Mouse (Mus musculus) erythroid progenitor cell, adult 5-6 weeks (primary cell): ENCODE measurements around the gene Cadm2. TPM values are rescaled to one million over a fixed set of nuclear protein-coding genes. Genes with fewer than 3 reads are reported as not detected.

Source experiments
- ATAC-seq: replicated peaks from 2 replicates; pipeline ENCODE4 v1.8.0; 2016; ENCODE audit warnings: moderate number of reproducible peaks, mild to moderate bottlenecking, moderate TSS enrichment, inconsistent platforms; ENCODE audit not compliant: poor library complexity, low FRiP score, severe bottlenecking
- total RNA-seq, 2 experiments: library from RNA; stranded (forward) in 1 of 2; stranded (reverse) in 1 of 2; fragments of 150-400 nt in 1 of 2; fragments of 186-747, 209-891 nt in 1 of 2; gene quantifications; 2 replicates each; pipeline versions ENCODE4 v1.2.3 to v1.2.4; 2015 to 2017; ENCODE audit warnings: low replicate concordance in 2 of 2

The Cadm2 gene
- total RNA-seq, 2 experiments from 2014 or later = not detected

- ATAC-seq = no peak
Observed at GRCm38 (mm10) chr16:66811495-66811894, 809.2 kb downstream of the Cadm2 start.

DNA sequence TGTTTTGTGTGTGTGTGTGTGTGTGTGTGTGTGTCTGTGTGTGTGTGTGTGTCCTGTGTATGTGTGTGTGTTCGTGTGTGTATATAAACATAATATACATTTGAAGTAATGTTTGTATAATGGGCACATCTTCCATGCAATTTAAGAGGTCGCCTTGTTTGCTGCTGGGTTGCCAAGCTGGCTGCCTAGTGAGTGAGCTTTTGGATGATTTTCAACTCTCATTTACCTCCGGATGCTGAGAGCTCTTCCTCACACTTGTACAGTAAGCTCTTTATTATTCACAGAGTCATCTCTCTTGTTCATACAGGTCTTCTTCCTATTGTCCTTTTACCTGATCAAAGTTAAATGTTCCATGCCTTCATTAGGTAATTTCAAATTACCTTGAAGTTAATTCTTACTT lies 822.5 kb downstream of the Cadm2 start:
- ATAC-seq = no peak

GRCm38 (mm10) chr16:66793067-66793466 lies 827.6 kb downstream of the Cadm2 start:
- no peak for ATAC-seq

GRCm38 (mm10) chr16:66771883-66772282 lies 848.8 kb downstream of the Cadm2 start:
- ATAC-seq = no peak

GRCm38 (mm10) chr16:66769545-66769944 lies 851.2 kb downstream of the Cadm2 start:
- ATAC-seq = no peak

DNA sequence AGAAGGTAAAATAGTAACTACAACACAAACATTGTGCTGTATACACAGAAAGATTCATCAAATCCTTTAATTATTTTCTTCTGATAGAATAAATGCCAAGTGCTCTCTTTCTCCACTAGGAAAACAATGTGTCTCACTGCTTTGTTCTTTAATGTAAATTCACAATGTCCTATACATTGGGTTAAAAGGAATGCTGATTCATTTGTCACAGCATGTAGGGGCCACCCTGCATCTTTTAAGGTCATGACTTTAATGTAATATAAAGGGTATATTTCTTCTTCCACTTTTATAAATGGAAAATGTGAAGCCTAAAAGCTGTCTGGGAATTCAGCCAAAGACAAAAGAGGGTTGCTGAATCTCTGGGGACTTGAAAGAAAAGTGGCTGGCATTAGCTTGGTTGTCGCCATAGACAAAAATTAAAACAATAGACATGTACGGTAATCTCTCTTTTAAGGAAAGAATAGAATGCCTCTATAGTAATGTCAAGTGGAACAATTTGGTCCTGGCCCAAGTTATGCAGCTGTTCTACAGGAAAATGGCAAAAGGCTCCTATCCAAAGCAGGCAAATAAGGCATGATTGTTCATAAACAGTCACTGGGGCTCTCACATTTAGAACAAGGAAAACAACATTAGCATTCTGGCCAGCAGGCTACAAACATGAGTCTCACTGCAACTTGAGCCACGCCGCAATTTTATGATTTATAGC lies 851.9 kb downstream of the Cadm2 start:
- no peak for ATAC-seq

DNA sequence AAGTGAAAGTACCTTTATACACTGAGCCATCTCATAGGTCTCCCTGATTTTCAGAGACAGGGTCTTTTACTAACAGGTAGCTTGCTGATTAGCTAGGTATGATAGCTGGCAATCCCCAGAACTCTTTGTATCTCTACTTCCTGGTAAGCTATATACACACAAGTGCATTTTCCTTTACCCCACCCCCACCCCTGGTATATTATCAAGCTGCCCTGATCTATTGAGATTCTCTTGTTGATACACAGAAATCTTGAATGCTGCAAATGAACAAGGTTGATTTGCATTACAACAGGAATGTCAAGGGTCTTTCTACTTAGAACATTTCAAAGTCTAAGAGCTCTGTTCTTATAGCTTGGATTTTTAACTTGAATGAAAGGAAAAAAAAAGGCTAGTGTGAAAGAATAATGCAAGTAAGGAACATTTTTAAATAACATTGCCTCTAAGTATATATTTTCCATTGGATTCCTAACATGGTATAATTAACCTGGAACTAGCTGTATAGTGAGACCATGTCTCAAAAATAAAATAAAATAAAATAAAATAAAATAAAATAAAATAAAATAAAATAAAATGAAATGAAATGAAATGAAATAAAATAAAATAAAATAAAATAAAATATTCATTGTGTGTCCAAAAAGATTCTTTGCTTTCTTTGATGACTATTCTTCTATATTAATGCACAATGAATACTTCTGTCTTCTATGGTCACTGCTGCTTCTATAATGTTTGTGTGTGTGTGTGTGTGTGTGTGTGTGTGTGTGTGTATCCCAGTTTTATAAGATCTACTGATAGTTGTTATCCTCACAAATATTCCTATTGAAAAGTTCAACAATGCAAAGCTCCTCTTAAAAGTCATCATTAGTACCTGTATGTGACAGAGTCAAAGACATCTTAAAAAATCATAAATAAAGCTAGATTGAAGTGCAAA lies 858.9 kb downstream of the Cadm2 start:
- no peak for ATAC-seq

- no peak for ATAC-seq
Observed at GRCm38 (mm10) chr16:66748533-66748932, 872.2 kb downstream of the Cadm2 start.

- ATAC-seq = no peak
Observed at GRCm38 (mm10) chr16:66731212-66731611, 889.5 kb downstream of the Cadm2 start.

DNA sequence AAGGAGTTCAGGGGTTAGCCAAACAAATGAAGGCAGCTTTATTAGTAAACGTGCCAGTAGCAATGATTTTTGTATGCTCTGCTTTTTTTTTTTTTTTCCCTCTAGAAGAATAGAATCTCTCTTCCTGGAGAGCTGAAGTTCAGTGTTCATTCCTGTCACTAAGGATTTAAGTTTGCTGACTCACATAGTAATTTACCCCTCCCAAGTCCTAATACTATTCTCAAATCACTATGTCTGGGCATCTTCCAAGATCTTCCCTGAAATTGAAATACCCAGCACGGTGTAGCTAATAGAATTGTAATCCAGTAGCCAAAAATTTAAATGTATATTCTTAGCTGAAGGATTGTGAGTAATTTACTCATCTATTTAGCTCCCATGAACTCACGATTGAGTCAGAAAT lies 914.2 kb downstream of the Cadm2 start:
- ATAC-seq = no peak

- ATAC-seq = no peak
Observed at GRCm38 (mm10) chr16:66694783-66695182, 925.9 kb downstream of the Cadm2 start.

DNA sequence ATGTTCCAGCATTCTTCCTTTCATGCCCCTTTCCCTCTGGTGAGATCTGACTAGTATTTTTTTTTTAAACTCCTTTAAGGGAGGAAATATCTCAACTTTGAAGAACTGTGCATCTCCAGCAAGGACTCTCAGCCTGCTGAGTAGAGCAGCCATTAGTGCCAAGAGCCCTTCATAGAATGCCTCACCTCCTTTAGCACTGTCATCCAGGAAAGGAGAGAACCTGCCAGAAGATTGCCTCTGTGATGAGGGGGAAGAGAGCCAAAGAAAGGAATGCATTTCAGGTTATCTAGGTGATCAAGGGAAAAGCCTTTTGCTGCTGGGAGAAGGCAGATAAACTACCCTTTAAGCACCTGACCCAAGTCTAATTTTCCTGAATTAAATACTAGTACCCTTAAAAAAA lies 943.5 kb downstream of the Cadm2 start:
- no peak for ATAC-seq

DNA sequence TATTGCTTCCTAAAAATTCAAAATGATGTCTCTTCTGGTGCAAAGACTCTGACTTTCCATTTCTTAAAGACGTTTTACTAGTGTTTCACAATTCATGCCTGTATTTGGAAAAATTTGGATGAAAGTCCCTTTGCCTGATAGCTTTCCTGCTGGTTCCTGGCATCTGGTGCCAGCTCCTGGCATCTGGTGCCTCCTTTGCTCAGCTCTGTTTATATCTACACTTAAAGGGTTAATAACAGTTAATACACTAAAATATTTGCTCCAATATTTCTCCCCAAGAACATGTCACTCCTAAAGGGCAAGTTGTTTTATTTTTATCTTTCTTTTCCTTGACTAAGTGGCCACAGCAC lies 969.7 kb downstream of the Cadm2 start:
- ATAC-seq = no peak

GRCm38 (mm10) chr16:66650348-66651012 lies 970.2 kb downstream of the Cadm2 start:
- ATAC-seq = no peak

DNA sequence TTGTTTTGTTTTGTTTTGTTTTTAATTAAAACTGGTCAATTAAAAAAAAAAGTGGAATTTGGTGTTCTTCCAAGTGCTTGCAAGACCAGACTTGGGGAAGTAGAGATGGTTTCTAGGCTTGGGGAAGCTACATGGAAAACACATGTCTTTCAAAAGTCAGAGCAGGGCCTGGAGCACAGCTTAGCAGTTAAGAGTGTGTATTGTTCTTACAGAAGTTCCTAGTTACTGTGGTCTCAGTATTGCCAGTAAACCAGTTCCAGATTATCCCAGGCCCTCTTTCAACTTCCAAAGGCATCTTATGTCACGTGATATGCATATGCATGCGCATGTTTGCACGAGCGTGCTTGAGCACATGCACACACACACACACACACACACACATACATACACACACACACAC lies 972.9 kb downstream of the Cadm2 start:
- no peak for ATAC-seq

DNA sequence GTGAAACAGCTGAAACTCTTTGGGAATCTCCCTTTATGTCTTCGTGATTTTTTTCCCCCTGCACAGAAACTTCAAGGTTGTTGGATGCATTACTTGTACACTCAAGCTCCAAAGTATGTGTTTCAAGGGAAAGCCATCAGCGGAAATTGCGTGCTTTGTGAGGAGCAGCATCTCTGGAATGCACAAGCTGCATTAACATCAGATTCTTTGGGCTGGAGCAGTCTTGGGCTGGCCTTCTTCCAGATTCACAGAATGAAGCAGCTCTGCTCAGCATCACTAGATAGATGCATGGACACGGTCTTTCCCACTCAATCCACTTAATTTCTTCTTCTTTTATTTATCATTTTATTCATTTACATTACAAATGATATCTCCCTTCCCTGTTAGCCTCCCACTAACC lies 977.1 kb downstream of the Cadm2 start:
- ATAC-seq = no peak

DNA sequence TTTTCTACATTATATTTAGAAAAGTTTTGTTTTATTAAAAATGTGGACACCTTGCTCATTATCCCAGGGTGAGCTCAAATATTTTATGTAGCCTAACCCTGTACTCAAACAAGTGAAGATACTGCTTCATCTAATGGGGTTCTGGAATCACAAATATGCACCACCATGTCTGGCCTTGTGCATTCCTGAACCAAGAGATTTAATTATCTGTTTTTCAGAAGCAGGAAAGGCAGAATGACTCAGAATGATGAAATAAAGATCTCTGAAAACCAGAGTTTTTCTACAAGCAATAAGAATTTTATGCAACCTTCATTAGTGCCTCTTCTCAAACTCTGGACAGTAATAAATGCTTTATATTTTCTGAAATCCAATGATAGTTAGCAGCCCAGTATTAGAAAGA lies 993.2 kb downstream of the Cadm2 start:
- ATAC-seq = no peak

DNA sequence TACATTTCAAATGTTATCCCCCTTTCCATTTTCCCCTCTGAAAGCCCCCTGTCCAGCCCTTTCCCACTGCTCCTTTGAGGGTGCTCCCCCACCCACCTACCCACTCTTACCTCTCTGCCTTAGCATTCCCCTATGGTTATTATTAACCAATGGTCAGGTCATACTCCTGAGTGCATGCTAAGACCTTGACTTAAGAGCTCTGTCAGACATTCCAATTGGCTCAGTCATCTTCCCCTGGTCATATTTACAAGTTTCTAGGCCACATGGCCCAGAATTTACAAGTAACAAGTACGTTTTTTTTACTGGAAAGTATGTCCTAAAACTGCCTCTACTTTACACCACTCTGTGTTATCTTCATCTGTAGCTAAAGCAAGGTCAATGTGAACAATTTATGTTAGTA lies 998.3 kb downstream of the Cadm2 start:
- ATAC-seq = no peak

DNA sequence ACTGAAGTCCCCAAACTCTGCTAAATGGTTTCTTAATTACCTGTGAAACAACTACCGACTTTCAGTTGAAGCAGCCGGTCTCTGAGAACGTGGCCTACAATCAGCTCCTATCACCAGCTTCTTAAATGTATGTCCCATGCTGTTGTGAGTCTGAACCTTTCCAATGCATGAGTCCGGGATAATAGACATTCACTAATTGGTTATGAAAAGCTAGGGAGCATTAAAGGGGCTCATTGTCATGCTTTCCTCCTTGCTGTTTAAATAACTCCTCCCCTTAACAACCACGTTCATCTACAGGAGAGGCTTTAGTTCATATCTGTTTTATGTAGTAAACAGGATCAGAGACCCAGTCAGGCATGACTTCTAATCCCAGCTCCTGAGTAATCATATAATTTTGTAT lies 1008.1 kb downstream of the Cadm2 start:
- no peak for ATAC-seq
